Mouse (Mus musculus) brain, embryonic 14.5 days (tissue): ENCODE data around the gene Wsb2.

ENCODE experiments used
- CTCF ChIP-seq: fragments of 200-500 bp; IDR thresholded peaks from 2 replicates; pipeline ENCODE4 v1.5.1; 2012; ENCODE audit warnings: inconsistent platforms, mild to moderate bottlenecking, moderate library complexity, borderline replicate concordance; ENCODE audit not compliant: insufficient read depth, insufficient read length; ENCODE audit errors: extremely low read depth
- POLR2A ChIP-seq: fragments of 200-500 bp; IDR thresholded peaks from 2 replicates; pipeline ENCODE4 v1.6.1; 2012; ENCODE audit warnings: mild to moderate bottlenecking, inconsistent platforms, borderline replicate concordance; ENCODE audit not compliant: poor library complexity, insufficient read depth, insufficient read length, severe bottlenecking; ENCODE audit errors: extremely low read depth

- TF ChIP-seq CTCF (no peak), POLR2A (no peak)
Measured at GRCm38 (mm10) chr5:117326408-117326807, 30.7 kb upstream of the Wsb2 start.
